Mouse (Mus musculus): Measurements from ENCODE around the gene Rufy2.

- TF ChIP-seq POLR2A (IDR thresholded peaks at IDR 0.05; ENCODE audit: extremely low read depth, insufficient read depth, low read length): no peak
- 0 out of 2 replicates have a peak, but pooled peaks have one; percentile 20 for TF ChIP-seq CTCF (IDR thresholded peaks at IDR 0.05; ENCODE audit: low read depth, low read length)
These were observed 80.4 kb downstream of the Rufy2 start for GRCm38 (mm10) chr10:63060406-63060805.
